Mouse (Mus musculus) cerebellum, adult 9-11 months (tissue): Measurements from ENCODE around the gene Alcam.

Experiments used
- DNase-seq: peaks from one replicate; pipeline ENCODE4 v3.0.0; 2022

Alcam gene

GRCm38 (mm10) chr16:52243421-52243973 is 210.4 kb downstream of the Alcam start:
- DNase-seq: no peak

GRCm38 (mm10) chr16:52242144-52242543 is 211.7 kb downstream of the Alcam start:
- no peak for DNase-seq

- no peak for DNase-seq
Observed at GRCm38 (mm10) chr16:52229930-52230329, 223.9 kb downstream of the Alcam start.

- no peak for DNase-seq
Observed at GRCm38 (mm10) chr16:52229446-52229845, 224.4 kb downstream of the Alcam start.

GRCm38 (mm10) chr16:52222896-52223295 is 231.0 kb downstream of the Alcam start:
- no peak for DNase-seq

GRCm38 (mm10) chr16:52219069-52219468 is 234.8 kb downstream of the Alcam start:
- no peak for DNase-seq

GRCm38 (mm10) chr16:52210844-52211606 is 242.8 kb downstream of the Alcam start:
- no peak for DNase-seq

- DNase-seq: no peak
Observed at GRCm38 (mm10) chr16:52200107-52200506, 253.8 kb downstream of the Alcam start.
